Mouse (Mus musculus): ENCODE results near the gene 1700012B07Rik.

Gene 1700012B07Rik

DNA sequence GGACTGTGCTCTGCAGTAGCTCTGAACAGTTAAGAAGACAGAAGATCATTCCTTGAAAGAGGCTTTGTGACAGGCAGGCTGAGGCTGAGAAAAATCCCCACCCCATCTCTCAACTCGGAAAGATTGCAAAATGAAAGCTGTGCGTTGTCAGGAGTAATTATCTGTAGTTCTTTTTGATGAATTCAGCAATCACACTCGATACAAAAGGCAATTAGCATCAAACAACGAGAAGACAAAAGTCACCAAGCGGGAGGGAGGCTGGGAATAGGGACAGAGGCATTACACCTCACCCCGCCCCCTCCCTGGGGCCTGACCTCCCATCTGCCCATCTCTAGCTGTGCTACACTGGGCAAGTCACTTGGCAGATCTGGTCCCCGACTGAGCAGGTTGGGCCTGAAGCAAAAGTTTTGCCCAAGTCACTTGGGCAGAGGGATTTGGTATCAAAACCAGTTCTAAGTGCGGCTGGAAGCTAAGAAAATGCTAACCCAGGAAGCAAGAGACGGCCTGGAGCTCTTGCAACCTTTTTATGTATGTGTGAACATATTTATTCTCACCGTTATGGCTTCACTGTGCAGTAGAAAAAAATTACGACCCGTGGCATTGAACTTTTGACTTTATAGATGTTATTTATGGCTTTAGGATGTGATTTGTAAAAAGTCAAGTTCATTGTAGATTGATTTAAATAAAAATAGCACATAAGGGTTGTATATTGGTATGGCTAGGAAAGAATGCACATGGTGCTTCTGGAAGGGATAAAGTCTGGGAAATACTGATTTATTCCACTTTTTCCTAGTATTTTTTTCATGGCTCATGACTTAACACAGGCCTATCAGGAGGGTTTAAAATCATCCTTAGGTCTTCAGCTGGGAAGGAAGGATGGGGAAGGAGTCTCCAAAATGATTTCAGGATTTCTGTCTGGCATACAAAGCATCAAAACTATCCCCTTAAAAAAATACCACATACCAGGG is 75.9 kb downstream of the 1700012B07Rik start:
- DNase-seq (ENCODE audit: low read depth), result no peak

DNA sequence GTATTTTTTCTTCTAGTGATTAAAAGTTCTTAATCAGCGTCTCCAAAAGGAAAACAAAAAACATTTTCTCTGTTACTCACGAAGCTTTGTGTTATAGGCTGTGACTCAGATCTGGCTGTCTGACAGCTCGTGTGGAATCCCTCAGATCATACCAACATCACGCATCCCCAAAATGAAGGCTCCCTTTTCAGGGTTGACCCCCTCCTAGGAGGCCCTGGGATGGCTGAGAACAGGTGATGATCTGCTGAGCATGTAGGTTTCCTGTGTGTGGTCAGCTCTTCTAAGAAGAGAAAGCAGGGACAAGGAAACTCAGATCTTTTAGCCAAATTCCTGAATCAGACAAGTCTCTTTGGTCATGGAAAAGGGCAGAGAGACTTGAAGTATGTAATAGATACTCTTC is 82.6 kb downstream of the 1700012B07Rik start:
- DNase-seq (ENCODE audit: low read depth), result no peak

DNA sequence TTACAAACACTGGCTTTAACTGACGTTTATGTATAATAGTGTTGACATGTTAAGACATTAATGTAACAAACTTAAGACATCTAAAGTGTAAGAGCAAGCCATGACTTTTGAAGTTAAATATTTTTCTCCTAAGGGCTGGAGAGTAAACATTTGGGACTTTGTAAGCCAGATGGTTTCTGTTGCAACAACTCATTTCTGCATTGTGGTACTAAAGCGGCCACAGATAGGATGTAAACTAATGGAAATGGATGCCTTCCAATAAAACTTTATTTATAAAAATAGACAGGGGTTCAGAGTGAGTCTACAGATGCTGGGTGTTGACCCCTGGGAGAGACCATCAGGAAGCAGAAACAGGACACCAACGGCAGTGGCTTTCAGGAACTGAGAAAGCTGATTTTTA is 89.9 kb downstream of the 1700012B07Rik start:
- DNase-seq (ENCODE audit: low read depth), result no peak

Data from c-Kit-positive CD71-positive TER-119-negative erythroid progenitor cells, embryonic 14.5 days (primary cell).